Mouse (Mus musculus): Measurements from ENCODE around the gene Rpl32.

Gene Rpl32

GRCm38 (mm10) chr6:115815041-115815440 lies 6.5 kb upstream of the Rpl32 start:
- DNase-seq (ENCODE audit: low spot score): no peak

GRCm38 (mm10) chr6:115814104-115814503 lies 5.6 kb upstream of the Rpl32 start:
- peak; percentile 71 for DNase-seq (ENCODE audit: low spot score)

- DNase-seq (ENCODE audit: low spot score): no peak
Observed at GRCm38 (mm10) chr6:115811606-115812005, 3.1 kb upstream of the Rpl32 start.

- no peak for DNase-seq (ENCODE audit: low spot score)
Observed at GRCm38 (mm10) chr6:115808196-115808487, 405 bp downstream of the Rpl32 start.

GRCm38 (mm10) chr6:115807464-115808195 lies 917 bp downstream of the Rpl32 start:
- no peak for DNase-seq (ENCODE audit: low spot score)

GRCm38 (mm10) chr6:115804432-115805192 lies 3.9 kb downstream of the Rpl32 start:
- no peak for DNase-seq (ENCODE audit: low spot score)

GRCm38 (mm10) chr6:115803541-115804382 lies 4.8 kb downstream of the Rpl32 start:
- DNase-seq (ENCODE audit: low spot score): peak; percentile 82

- no peak for DNase-seq (ENCODE audit: low spot score)
Observed at GRCm38 (mm10) chr6:115801811-115802210, 6.7 kb downstream of the Rpl32 start.

GRCm38 (mm10) chr6:115792691-115793215 lies 15.8 kb downstream of the Rpl32 start:
- DNase-seq (ENCODE audit: low spot score): no peak

- DNase-seq (ENCODE audit: low spot score): peak; percentile 21
Observed at GRCm38 (mm10) chr6:115791842-115792686, 16.5 kb downstream of the Rpl32 start.

GRCm38 (mm10) chr6:115791016-115791415 lies 17.5 kb downstream of the Rpl32 start:
- no peak for DNase-seq (ENCODE audit: low spot score)

- DNase-seq (ENCODE audit: low spot score): no peak
Observed at GRCm38 (mm10) chr6:115782781-115783180, 25.8 kb downstream of the Rpl32 start.

- no peak for DNase-seq (ENCODE audit: low spot score)
Observed at GRCm38 (mm10) chr6:115776363-115776762, 32.2 kb downstream of the Rpl32 start.

- DNase-seq (ENCODE audit: low spot score): no peak
Observed at GRCm38 (mm10) chr6:115775838-115776237, 32.7 kb downstream of the Rpl32 start.

GRCm38 (mm10) chr6:115774501-115774921 lies 34.0 kb downstream of the Rpl32 start, which contains the start of gene Cand2:
Cand2 (plus strand) TSS chr6:115774538.
- DNase-seq (ENCODE audit: low spot score): no peak

- DNase-seq (ENCODE audit: low spot score): no peak
Observed at GRCm38 (mm10) chr6:115773966-115774413, 34.6 kb downstream of the Rpl32 start.

GRCm38 (mm10) chr6:115772604-115773003 lies 35.9 kb downstream of the Rpl32 start:
- DNase-seq (ENCODE audit: low spot score): no peak

GRCm38 (mm10) chr6:115772201-115772600 lies 36.3 kb downstream of the Rpl32 start:
- DNase-seq (ENCODE audit: low spot score): no peak

- DNase-seq (ENCODE audit: low spot score): no peak
Observed at GRCm38 (mm10) chr6:115770852-115771251, 37.7 kb downstream of the Rpl32 start.

- DNase-seq (ENCODE audit: low spot score): no peak
Observed at GRCm38 (mm10) chr6:115770059-115770670, 38.4 kb downstream of the Rpl32 start.

GRCm38 (mm10) chr6:115768207-115768606 lies 40.3 kb downstream of the Rpl32 start:
- DNase-seq (ENCODE audit: low spot score): no peak

All from layer of hippocampus, adult 11-12 months (tissue).